Mouse (Mus musculus): ENCODE data around the gene Crybg1. TPM values are rescaled to one million over a fixed set of nuclear protein-coding genes. Genes with fewer than 3 reads are reported as not detected.

Crybg1 gene
- polyA plus RNA-seq, 1 experiment = 17.9 TPM

DNA sequence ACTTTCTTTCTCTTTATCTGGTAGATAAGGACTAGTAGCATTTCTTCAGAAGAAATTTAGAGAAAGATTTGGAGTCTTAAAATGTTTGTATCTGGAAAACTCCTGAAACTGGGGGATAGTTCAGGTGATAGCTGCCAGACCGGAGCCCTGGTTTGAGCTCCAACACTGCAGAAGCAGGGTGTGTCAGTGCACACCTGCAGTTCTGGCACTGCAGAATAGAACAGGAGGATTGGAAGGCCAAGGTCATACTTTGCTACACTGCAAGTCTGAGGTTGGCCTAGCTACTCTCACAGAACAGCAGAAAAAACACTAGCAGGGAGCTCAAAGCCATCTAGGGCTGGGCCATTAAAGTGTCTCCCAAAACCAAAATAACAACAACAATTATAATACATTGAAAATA is 244.1 kb downstream of the Crybg1 start:
- no peak for DNase-seq (ENCODE audit: low read depth, low spot score)
- WGBS = 30% methylated on average over 1 of the region's 1 CpGs

DNA sequence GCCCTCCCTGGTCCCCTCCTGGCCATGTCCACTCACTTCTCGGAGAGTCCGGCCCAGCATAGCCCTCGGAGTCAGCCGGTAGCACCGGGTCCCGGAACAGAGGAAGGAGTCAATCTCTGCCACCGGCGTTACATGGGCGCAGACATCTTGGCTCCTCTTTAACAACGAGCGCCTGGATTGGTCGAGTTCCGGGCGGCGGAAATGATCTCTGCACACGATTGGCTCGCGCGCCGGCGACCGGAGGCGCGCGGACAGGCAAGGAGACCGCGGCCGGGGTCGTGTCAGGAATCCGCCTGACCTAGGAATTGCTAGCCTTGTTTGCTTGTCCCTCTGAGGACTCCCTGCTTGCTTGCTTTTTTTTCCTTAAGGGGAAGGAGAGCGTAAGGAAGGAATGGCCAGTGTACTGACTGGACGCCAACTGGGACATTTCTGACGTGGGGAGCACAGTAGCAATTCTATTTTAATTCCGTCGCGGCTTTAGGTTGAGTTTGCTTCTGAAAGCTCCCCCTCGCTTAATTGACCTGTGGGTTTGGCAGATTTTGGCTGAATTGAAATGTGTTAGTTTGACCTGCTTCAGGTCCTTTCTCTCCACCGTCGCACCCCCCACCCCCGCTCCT is 247.0 kb downstream of the Crybg1 start, which contains the start of the genes Qrsl1 and Rtn4ip1:
Gene Qrsl1 (minus strand): TSS at position 168 of the 617 bp plus-strand sequence.
Gene Rtn4ip1 (plus strand): TSS at position 230 of the 617 bp plus-strand sequence.
- under 1% methylated on average over 40 of the region's 40 CpGs for WGBS
- DNase-seq (ENCODE audit: low read depth, low spot score) = peak; percentile 78

DNA sequence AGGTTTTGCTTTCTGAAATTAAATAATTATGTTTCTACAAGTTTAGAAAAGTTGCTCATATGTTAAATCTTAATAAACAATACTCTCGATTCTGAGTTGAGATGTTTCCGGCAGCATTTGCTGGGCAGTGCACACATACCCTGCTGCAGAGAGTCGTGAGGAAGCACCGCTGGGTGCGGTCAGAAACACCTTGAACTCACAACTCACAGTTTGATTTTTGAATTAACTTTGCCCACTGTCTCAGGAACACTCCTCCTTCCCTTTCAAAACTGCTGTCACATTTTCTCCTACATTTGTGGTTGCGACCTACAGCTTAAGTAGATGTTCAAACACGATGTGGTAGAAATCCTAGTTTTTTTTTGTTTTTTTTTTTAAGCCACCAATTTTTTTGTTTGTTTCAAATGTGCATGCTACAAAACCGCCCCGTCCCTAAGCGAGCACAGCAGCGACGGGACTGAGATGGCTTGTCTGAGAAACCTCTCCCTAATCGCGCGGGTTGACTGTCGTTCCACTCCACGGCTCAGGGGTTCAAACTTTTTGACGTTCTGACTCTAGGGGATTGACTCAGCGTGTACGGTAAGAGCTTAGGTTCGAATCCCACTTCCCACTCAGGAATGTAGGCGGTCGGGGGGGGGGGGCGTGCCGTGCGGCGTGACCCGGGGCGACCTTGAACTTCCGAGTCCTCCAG is 247.6 kb downstream of the Crybg1 start:
- 3% methylated on average over 30 of the region's 30 CpGs for WGBS
- DNase-seq (ENCODE audit: low read depth, low spot score) = no peak

Other genes with a start within 250 kb of the Crybg1 start
- gene Qrsl1, start 247.1 kb downstream of the Crybg1 start, polyA plus RNA-seq (2012; rRNA removed) = 11.5 and 12.7 TPM in 2 replicates
- gene Rtn4ip1, start 247.0 kb downstream of the Crybg1 start, polyA plus RNA-seq (2012; rRNA removed) = 12.8 and 13.4 TPM in 2 replicates
- 12.0 and 12.7 TPM in 2 replicates for gene Atg5, start 119.5 kb upstream of the Crybg1 start, polyA plus RNA-seq (2012; rRNA removed)

All from large intestine, adult 2 months (tissue).